Mouse (Mus musculus) lung, postnatal 0 days (tissue): Measurements from ENCODE around the gene Sphk2. TPM values are rescaled to one million over a fixed set of nuclear protein-coding genes. Genes with fewer than 3 reads are reported as not detected.

Source experiments
- ATAC-seq: fragments of 200-750 bp; cut with Nextera tagmentation; 2 replicates; pipeline ENCODE4 v1.8.0; 2017; ENCODE audit warnings: moderate library complexity
- DNase-seq: peaks from one replicate; pipeline ENCODE4 v3.0.0-alpha.2; 2016; ENCODE audit warnings: low spot score
- H3K27ac ChIP-seq: fragments of 300-500 bp; sonication (generic); 2 replicates; pipeline ENCODE4 v1.5.1; 2014; ENCODE audit warnings: antibody characterized with exemption, mild to moderate bottlenecking, low read length, mixed read lengths
- H3K27me3 ChIP-seq: fragments of 300-500 bp; sonication (generic); replicated peaks from 2 replicates; pipeline ENCODE4 v1.6.1; 2014; ENCODE audit warnings: low read length, mixed read lengths; ENCODE audit not compliant: insufficient read depth
- H3K36me3 ChIP-seq: fragments of 300-500 bp; sonication (generic); 2 replicates; pipeline ENCODE4 v1.6.1; 2014; ENCODE audit warnings: low read length, mixed read lengths; ENCODE audit not compliant: insufficient read depth
- H3K4me1 ChIP-seq: fragments of 300-500 bp; sonication (generic); 2 replicates; pipeline ENCODE4 v1.6.1; 2014; ENCODE audit warnings: antibody characterized with exemption, low read depth, low read length, mixed read lengths; ENCODE audit not compliant: insufficient read depth
- H3K4me2 ChIP-seq: fragments of 300-500 bp; sonication (generic); replicated peaks from 2 replicates; pipeline ENCODE4 v1.6.1; 2014; ENCODE audit warnings: low read depth, mild to moderate bottlenecking, low read length, moderate library complexity, mixed read lengths
- H3K4me3 ChIP-seq: fragments of 300-500 bp; sonication (generic); 2 replicates; pipeline ENCODE4 v1.5.1; 2014; ENCODE audit warnings: low read depth, low read length
- H3K9ac ChIP-seq: fragments of 300-500 bp; sonication (generic); replicated peaks from 2 replicates; pipeline ENCODE4 v1.6.1; 2014; ENCODE audit warnings: low read depth, mild to moderate bottlenecking
- H3K9me3 ChIP-seq: fragments of 300-500 bp; sonication (generic); 2 replicates; pipeline ENCODE4 v1.6.1; 2016; ENCODE audit warnings: low read length, mixed read lengths
- CTCF ChIP-seq: IDR thresholded peaks from 2 replicates; pipeline ENCODE4 v1.5.1; 2016; ENCODE audit warnings: antibody characterized with exemption, mild to moderate bottlenecking
- EP300 ChIP-seq: IDR thresholded peaks from 2 replicates; pipeline ENCODE4 v1.6.1; 2016; ENCODE audit warnings: antibody characterized with exemption, mild to moderate bottlenecking, control low read depth
- WGBS: fragments of 180-500 bp; shearing (Covaris S2); extraction: QIAGEN DNeasy Blood & Tissue Kit; methylation state at CpG from one replicate; pipeline ENCODE4 v1.1.7; 2014; 5-methylcytosine and 5-hydroxymethylcytosine counted together
- polyA plus RNA-seq: library from polyadenylated mRNA; unstranded; fragments of >200 nt; fragmentation: Nextera tagmentation; extraction: Ambion mirVana; gene quantifications from 2 replicates; pipeline ENCODE4 v1.2.1, GENCODE M21; 2015

The Sphk2 gene
- polyA plus RNA-seq, 1 experiment from 2014 or later, result 18.2 TPM

DNA sequence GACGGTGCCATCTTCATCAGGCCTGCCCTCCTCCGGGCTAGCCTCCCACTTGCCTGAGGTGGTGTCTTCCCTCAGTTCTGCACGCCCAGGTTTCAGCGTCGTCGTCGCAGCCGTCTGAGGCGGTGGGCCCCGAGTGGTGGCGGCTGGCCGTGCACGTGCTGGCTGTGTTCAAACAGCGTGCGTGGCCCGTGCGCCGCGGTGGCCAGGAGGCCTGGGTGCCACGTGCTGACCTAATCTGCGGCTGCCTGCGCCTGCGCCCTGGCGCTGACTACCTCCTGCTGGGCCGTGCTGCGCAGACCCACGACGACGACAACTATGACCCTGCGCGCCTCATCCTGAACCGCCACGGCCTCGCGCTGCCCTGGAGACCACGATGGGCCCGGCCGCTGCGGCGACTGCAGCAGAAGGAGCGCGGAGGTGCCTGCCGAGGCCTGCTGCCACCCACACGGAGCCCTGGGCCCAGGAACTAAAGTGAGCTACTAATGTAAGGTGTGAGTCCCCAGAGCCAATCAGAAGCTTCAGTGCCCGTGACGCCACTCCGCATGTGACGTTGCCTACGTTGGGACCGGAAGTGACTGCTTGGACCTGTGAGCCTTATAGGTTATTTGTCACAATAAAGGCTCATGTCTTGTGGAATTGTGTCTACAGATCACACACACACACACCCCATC is 23.7 kb downstream of the Sphk2 start, which contains the start of gene Sec1:
Gene Sec1, minus strand, starts transcription at position 482 of the 671 bp plus-strand sequence.
- no peak within 1 kb of the TSS for H3K9ac ChIP-seq
- H3K27me3 ChIP-seq, result 0 out of 2 replicates have a peak, but pooled peaks cover 2% of the 10 kb centered on the region
- no peak within 1 kb of the TSS for H3K4me2 ChIP-seq
- 91% methylated on average over 48 of the region's 50 CpGs for WGBS
- DNase-seq (no peak), ATAC-seq (no peak)
- no peaks in the 10 kb centered on the region for H3K4me1 ChIP-seq
- H3K36me3 ChIP-seq, result no peaks in the 10 kb centered on the region
- no peak within 1 kb of the TSS for H3K4me3 ChIP-seq
- no peaks in the 10 kb centered on the region for H3K9me3 ChIP-seq
- no peak within 1 kb of the TSS for H3K27ac ChIP-seq
- TF ChIP-seq EP300 (no peak), CTCF (no peak)

DNA sequence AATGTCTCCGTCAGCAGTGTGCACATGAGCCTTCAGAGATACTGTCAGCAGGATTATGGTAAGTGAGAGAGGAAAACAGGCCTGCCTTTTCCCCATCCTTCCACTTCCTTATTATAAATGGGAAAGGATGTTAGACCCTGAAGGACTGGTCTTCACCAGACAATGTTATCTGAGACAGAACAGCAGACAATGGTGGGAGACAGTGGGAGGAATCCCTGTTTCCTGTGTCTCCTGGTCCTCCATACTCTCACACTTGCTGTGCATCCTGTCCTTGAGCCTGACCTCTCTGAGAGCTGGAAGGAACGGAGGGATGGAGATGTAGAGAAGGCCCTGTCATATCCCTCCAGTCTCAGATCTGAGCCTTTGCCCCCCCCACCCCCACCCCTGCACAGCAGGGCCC is 25.4 kb downstream of the Sphk2 start:
- 73% methylated on average over 2 of the region's 2 CpGs for WGBS
- H3K27me3 ChIP-seq, result no peaks in the 10 kb centered on the region
- H3K4me2 ChIP-seq, result no peak overlapping the region
- H3K9ac ChIP-seq, result no peak overlapping the region
- DNase-seq (peak; percentile 3), ATAC-seq (no peak)
- H3K27ac ChIP-seq, result no peak overlapping the region
- no peaks in the 10 kb centered on the region for H3K4me1 ChIP-seq
- H3K36me3 ChIP-seq, result no peaks in the 10 kb centered on the region
- TF ChIP-seq EP300, result no peak
- no peak for TF ChIP-seq CTCF
- no peak overlapping the region for H3K4me3 ChIP-seq
- H3K9me3 ChIP-seq, result no peaks in the 10 kb centered on the region

DNA sequence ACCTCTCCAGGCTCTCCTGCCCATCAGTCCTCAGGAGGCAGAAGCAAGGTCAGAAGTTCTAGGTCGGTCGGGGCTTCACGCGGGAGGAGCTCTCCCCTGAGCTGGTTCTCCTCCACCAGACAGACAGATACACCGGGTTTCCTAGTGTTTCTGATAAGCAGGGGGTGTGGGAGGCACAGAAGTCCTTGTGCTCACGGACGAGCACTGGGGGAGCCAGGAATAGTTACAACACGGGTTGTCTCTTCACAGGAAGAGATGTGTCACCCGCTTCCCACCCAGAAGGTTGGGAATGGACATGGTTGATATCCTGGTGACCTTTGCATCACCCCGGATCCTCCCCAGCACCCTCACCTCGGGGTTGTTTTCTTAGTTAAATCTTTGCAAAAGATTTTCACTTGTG is 28.0 kb downstream of the Sphk2 start:
- no peak overlapping the region for H3K9ac ChIP-seq
- H3K36me3 ChIP-seq, result no peaks in the 10 kb centered on the region
- no peak overlapping the region for H3K27ac ChIP-seq
- no peaks in the 10 kb centered on the region for H3K9me3 ChIP-seq
- no peaks in the 10 kb centered on the region for H3K4me1 ChIP-seq
- no peaks in the 10 kb centered on the region for H3K27me3 ChIP-seq
- TF ChIP-seq EP300, result no peak
- no peak for TF ChIP-seq CTCF
- no peak overlapping the region for H3K4me2 ChIP-seq
- DNase-seq (no peak), ATAC-seq (no peak)
- no peak overlapping the region for H3K4me3 ChIP-seq
- 55% methylated on average over 11 of the region's 11 CpGs for WGBS

DNA sequence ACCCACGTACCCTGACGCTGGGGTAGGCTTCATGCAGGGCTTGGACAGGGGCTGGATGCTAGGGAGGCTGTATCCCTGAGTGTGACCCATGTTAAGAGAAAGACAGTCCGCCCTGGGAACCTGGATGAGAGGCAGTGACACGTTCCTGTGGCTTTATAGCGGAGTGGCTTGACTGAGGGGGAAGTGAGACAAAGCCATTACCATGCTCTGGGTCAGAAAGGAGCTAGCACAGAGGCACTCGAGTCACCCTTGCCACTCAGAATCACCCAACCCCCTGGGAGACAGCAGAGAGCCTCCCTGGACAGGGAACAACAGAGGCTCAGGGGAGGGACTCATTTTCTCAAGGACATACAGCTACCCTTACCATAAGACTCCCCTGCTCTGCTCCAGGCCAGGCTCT is 28.7 kb downstream of the Sphk2 start:
- no peaks in the 10 kb centered on the region for H3K27me3 ChIP-seq
- no peaks in the 10 kb centered on the region for H3K4me1 ChIP-seq
- WGBS, result 63% methylated on average over 6 of the region's 6 CpGs
- H3K9me3 ChIP-seq, result no peaks in the 10 kb centered on the region
- no peak overlapping the region for H3K4me3 ChIP-seq
- H3K27ac ChIP-seq, result no peak overlapping the region
- DNase-seq (no peak), ATAC-seq (no peak)
- no peak overlapping the region for H3K9ac ChIP-seq
- H3K36me3 ChIP-seq, result no peaks in the 10 kb centered on the region
- TF ChIP-seq CTCF (no peak), EP300 (no peak)
- no peak overlapping the region for H3K4me2 ChIP-seq

- Histone ChIP-seq H3K4me1 (peaks cover 5% of the 10 kb centered on the region; the same call in 1 of the 2 replicates), H3K4me2 (no peak overlapping the region), H3K36me3 (no peaks in the 10 kb centered on the region), H3K27ac (no peak overlapping the region), H3K27me3 (no peaks in the 10 kb centered on the region), H3K4me3 (no peak overlapping the region), H3K9ac (no peak overlapping the region), H3K9me3 (no peaks in the 10 kb centered on the region)
- no peak for DNase-seq
- ATAC-seq, result no peak
- no peak for TF ChIP-seq CTCF
- TF ChIP-seq EP300, result 0 out of 2 replicates have a peak, but pooled peaks have one; percentile 14
- WGBS, result 53% methylated on average over 3 of the region's 3 CpGs
Observed at GRCm38 (mm10) chr7:45686841-45687240, 31.0 kb downstream of the Sphk2 start.

DNA sequence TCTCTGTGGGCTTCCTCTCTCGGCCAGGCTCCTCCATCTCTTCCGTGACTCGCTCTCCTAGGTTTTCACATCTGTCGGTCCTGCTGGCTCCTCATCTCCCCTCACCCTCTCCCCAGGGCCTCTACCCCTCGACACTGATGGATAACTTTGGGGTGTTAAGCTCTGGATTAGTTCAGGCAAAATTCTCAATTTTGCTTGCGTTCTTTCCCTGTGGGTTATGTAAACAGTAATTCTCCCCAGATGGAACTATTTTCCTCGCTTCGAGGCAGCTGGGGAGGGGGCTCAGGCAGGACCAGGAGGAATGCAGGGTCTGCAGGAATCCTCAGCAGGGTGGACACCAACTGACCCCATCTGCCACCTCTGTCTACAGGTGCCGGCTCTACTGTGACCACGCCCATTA is 32.0 kb downstream of the Sphk2 start:
- TF ChIP-seq CTCF, result no peak
- TF ChIP-seq EP300, result no peak
- Histone ChIP-seq H3K36me3 (no peaks in the 10 kb centered on the region), H3K27ac (no peak overlapping the region), H3K27me3 (no peaks in the 10 kb centered on the region), H3K4me1 (peaks cover 8% of the 10 kb centered on the region; the same call in 1 of the 2 replicates), H3K4me2 (no peak overlapping the region), H3K4me3 (no peak overlapping the region), H3K9ac (no peak overlapping the region), H3K9me3 (no peaks in the 10 kb centered on the region)
- ATAC-seq (no peak), DNase-seq (no peak)
- 27% methylated on average over 10 of the region's 10 CpGs for WGBS
